Mouse (Mus musculus): ENCODE measurements around the gene Nagpa.
A peak's percentile ranks its signal among the peaks of the same experiment; 100 is the strongest.

Gene Nagpa

GRCm38 (mm10) chr16:5202681-5203080 lies 1.1 kb downstream of the Nagpa start:
- DNase-seq (ENCODE audit: low spot score in 2 of 2) = peak in 1 of 2 experiments; percentile 34

DNA sequence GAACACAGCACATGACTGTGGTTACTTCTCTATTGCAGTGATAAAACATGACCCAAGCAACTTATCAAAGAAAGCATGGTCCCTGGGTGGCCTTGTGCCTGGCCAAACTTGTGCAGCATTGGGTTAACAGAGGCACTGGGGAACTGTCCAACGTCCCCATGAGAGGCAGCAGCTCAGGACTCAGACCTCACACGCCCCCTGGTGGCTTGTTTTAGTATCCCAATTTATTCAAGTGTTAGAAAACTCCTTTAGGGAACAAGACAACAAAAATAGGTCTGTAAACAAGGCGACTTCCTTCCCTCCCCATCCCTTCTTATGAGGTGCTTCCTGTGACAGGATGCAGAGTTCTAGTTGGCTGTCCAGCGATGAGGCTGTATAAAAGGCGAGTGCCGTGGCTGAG lies 8.7 kb downstream of the Nagpa start:
- DNase-seq (ENCODE audit: low spot score in 2 of 2) = no peak

- no peak for DNase-seq (ENCODE audit: low spot score in 2 of 2)
Measured at GRCm38 (mm10) chr16:5186234-5186633, 17.6 kb downstream of the Nagpa start.

GRCm38 (mm10) chr16:5185691-5186090 lies 18.1 kb downstream of the Nagpa start:
- no peak for DNase-seq (ENCODE audit: low spot score in 2 of 2)

- DNase-seq (ENCODE audit: low spot score in 2 of 2) = no peak
Measured at GRCm38 (mm10) chr16:5184956-5185355, 18.9 kb downstream of the Nagpa start.

GRCm38 (mm10) chr16:5184101-5184500 lies 19.7 kb downstream of the Nagpa start:
- no peak for DNase-seq (ENCODE audit: low spot score in 2 of 2)

DNA sequence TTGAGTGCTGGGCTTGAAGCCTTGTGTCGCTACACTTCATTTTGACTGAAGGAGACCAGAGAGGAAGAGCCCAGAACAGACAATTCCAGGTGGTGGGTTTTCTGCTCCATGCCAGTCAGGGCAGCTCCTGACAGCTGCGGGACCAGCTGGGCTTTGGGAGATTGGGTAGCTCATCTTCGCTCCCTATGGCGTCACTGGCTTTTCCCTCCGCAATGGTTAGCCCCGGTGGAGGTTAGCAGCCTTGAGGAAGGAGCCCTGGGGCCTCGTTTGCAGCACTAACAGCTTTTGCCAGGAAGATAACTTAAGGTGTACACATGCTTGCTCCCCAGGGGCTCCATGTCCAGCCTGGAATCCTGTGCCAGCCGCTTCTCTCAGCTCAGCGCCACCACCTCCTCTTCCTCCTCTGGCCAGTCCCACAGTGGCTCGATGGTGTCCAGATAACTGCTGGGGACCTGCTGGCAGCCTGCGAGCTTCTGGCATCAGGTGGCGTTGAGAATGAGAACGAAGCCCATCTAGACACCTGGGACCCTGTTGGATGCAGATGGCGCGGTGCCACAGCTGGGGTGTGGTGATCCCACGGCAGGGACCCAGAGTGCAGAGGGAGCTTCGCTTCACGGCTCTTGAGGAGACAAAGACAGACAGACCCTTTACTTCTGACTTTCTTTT lies 20.4 kb downstream of the Nagpa start:
- no peak for DNase-seq (ENCODE audit: low spot score in 2 of 2)

- no peak for DNase-seq (ENCODE audit: low spot score in 2 of 2)
Measured at GRCm38 (mm10) chr16:5172636-5173035, 31.2 kb downstream of the Nagpa start.

- DNase-seq (ENCODE audit: low spot score in 2 of 2) = no peak
Measured at GRCm38 (mm10) chr16:5168829-5169228, 35.0 kb downstream of the Nagpa start.

GRCm38 (mm10) chr16:5168038-5168437 lies 35.8 kb downstream of the Nagpa start:
- no peak for DNase-seq (ENCODE audit: low spot score in 2 of 2)

- no peak for DNase-seq (ENCODE audit: low spot score in 2 of 2)
Measured at GRCm38 (mm10) chr16:5164327-5164726, 39.5 kb downstream of the Nagpa start.

- DNase-seq (ENCODE audit: low spot score in 2 of 2) = no peak
Measured at GRCm38 (mm10) chr16:5159248-5159647, 44.6 kb downstream of the Nagpa start.

GRCm38 (mm10) chr16:5157113-5157512 lies 46.7 kb downstream of the Nagpa start:
- DNase-seq (ENCODE audit: low spot score in 2 of 2) = no peak

GRCm38 (mm10) chr16:5156495-5156894 lies 47.3 kb downstream of the Nagpa start:
- DNase-seq (ENCODE audit: low spot score in 2 of 2) = no peak

GRCm38 (mm10) chr16:5155014-5155413 lies 48.8 kb downstream of the Nagpa start:
- no peak for DNase-seq (ENCODE audit: low spot score in 2 of 2)

GRCm38 (mm10) chr16:5153299-5154026 lies 50.3 kb downstream of the Nagpa start:
- DNase-seq (ENCODE audit: low spot score in 2 of 2) = no peak

DNA sequence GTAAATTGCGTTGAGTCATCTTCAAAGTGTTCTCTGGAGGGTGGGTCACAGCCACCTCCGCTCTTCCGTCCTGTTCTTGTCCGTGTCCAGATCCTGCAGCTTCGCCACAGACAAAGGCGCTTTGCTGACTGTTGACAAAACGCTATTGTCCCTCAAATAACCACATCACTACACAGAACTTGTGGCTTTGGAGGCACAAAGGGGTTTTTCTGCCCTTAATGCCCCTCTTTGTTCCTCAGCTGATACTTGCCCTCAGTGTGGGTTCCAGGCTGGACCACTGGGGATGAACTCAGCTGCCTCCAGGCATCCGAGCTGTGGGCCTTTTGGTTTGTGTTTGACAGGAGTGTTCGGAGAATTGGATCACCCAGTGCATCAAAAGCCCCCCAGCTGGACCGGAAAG lies 53.3 kb downstream of the Nagpa start:
- DNase-seq (ENCODE audit: low spot score in 2 of 2) = no peak

GRCm38 (mm10) chr16:5147037-5147385 lies 56.8 kb downstream of the Nagpa start, which contains the start of gene Sec14l5:
Gene Sec14l5 (plus strand): TSS chr16:5147109.
- no peak for DNase-seq (ENCODE audit: low spot score in 2 of 2)

- peak in 1 of 2 experiments; percentile 26 for DNase-seq (ENCODE audit: low spot score in 2 of 2)
Measured at GRCm38 (mm10) chr16:5146367-5147036, 57.3 kb downstream of the Nagpa start.

GRCm38 (mm10) chr16:5145570-5145969 lies 58.2 kb downstream of the Nagpa start:
- DNase-seq (ENCODE audit: low spot score in 2 of 2) = peak; percentile 33 to 64

Data from frontal cortex, postnatal 10 days (tissue).